Mouse (Mus musculus) stomach, postnatal 0 days (tissue): Measurements from ENCODE around the gene Sypl2.
A peak's percentile ranks its signal among the peaks of the same experiment; 100 is the strongest.

Source experiments
- CTCF ChIP-seq: IDR thresholded peaks from 2 replicates; pipeline ENCODE4 v1.5.1; 2016; ENCODE audit warnings: antibody characterized with exemption, low read depth, mild to moderate bottlenecking, moderate library complexity
- EP300 ChIP-seq: optimal IDR thresholded peaks from 2 replicates; pipeline ENCODE3; 2016; ENCODE audit warnings: antibody characterized with exemption

DNA sequence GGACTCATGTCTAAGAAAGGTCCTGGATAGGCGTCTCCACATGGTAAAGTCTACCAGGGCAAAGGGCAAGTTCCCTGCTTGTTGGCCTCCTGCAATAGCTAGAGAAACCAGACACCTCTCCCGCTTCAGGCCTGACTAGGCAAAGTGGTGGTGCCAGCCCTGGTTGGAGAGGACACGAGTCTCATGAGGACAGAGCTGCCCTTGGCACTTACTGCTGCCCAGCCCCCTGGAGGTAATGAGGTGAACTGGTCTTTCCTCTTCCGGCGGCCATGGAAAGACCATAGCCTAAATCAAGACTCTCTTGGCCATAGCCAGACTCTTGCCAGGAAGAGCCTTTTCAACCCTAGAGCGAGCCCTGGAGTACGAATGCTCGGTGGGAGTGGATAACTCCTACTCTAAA is 14.0 kb downstream of the Sypl2 start:
- TF ChIP-seq CTCF, result peak; percentile 25; the same call in 1 of the 2 replicates
- TF ChIP-seq EP300, result no peak
